In genomic region chr9:65576861-65577510, GRCm38 (mm10) we compare ENCODE assay signal across 9 mouse cellular contexts. TPM values are rescaled to one million over a fixed set of nuclear protein-coding genes. Genes with fewer than 3 reads are reported as not detected.
A peak's percentile ranks its signal among the peaks of the same experiment; 100 is the strongest.
DNase-seq lines count a peak whose midpoint lies in the region; ATAC-seq and TF ChIP-seq lines count a peak whose summit lies in the region.
"Had no signal": no experiment of that assay in that cellular context is flagged by ENCODE, and none has a peak within 500 bp of the region (broad histone marks: within the 10 kb centered on the region; RNA-seq: fewer than 3 reads in every experiment).

No protein-coding gene starts in this region.

- H3K4me2 ChIP-seq in forebrain, postnatal 0 days (ENCODE audit: low read depth), result no peak overlapping the region
- H3K4me2 ChIP-seq: embryonic facial prominence, embryonic 12.5 days had no signal

- H3K4me1 ChIP-seq in forebrain, postnatal 0 days (ENCODE audit: insufficient read depth), result no peaks in the 10 kb centered on the region

- peak; percentile 45 to 47 for DNase-seq in frontal cortex, adult 2 months (ENCODE audit: extremely low spot score in 1 of 2, low spot score in 1 of 2)
- peak; percentile 34 for DNase-seq in ovary, postnatal 14 days (ENCODE audit: low spot score)
- DNase-seq in ovary, postnatal 10 days (ENCODE audit: low spot score), result no peak
- DNase-seq in gastrocnemius, postnatal 25 days, result peak; percentile 45
- DNase-seq in layer of hippocampus, adult 9-11 months, result peak; percentile 52
- DNase-seq in spleen, adult 18-20 months, result no peak
- DNase-seq in forebrain, postnatal 0 days, result no peak

- H3K27ac ChIP-seq in forebrain, postnatal 0 days (ENCODE audit: low read depth, low read length), result no peak overlapping the region
- H3K27ac ChIP-seq: embryonic facial prominence, embryonic 12.5 days had no signal

- no peaks in the 10 kb centered on the region for H3K27me3 ChIP-seq in forebrain, postnatal 0 days (ENCODE audit: insufficient read depth, low read length)
- H3K27me3 ChIP-seq: embryonic facial prominence, embryonic 12.5 days had no signal

- WGBS in forebrain, postnatal 0 days, result 36% methylated on average over 7 of the region's 7 CpGs

- no peaks in the 10 kb centered on the region for H3K36me3 ChIP-seq in forebrain, postnatal 0 days (ENCODE audit: insufficient read depth)

- no peak for ATAC-seq in frontal cortex, adult (ENCODE audit: low TSS enrichment)
- ATAC-seq in forebrain, postnatal 0 days, result no peak

- H3K4me3 ChIP-seq in forebrain, postnatal 0 days (ENCODE audit: low read depth, low read length), result no peak overlapping the region
- H3K4me3 ChIP-seq: embryonic facial prominence, embryonic 12.5 days had no signal

- TF ChIP-seq CTCF in forebrain, postnatal 0 days (IDR thresholded peaks at IDR 0.05; ENCODE audit: low read depth), result no peak

- H3K9ac ChIP-seq in forebrain, postnatal 0 days, result no peak overlapping the region
- H3K9ac ChIP-seq: embryonic facial prominence, embryonic 12.5 days had no signal

- H3K9me3 ChIP-seq in forebrain, postnatal 0 days (ENCODE audit: low read length), result no peaks in the 10 kb centered on the region
- H3K9me3 ChIP-seq: embryonic facial prominence, embryonic 12.5 days had no signal

RNA-seq across cellular contexts. Expression of gene Plekho2, which starts 2.9 kb away (rescaled TPM):
- 17.0 and 17.9 TPM in 2 replicates for polyA plus RNA-seq in frontal cortex, adult 2 months (2012; rRNA removed)
- total RNA-seq in gastrocnemius, postnatal 25 days (2021), result 1 to 10 TPM; 4.7 to 6.3 TPM
- total RNA-seq in forebrain, postnatal 0 days (2014; rRNA removed), result 5.2 and 5.4 TPM in 2 replicates
- polyA plus RNA-seq in forebrain, postnatal 0 days (2015; fragmentation: Nextera tagmentation; extraction: Ambion mirVana), result 3.1 and 4.0 TPM in 2 replicates

RNA-seq across cellular contexts. Expression of gene Pif1, which starts 10.0 kb away (rescaled TPM):
- 0.24 and 0.36 TPM in 2 replicates for polyA plus RNA-seq in frontal cortex, adult 2 months (2012; rRNA removed)
- total RNA-seq in gastrocnemius, postnatal 25 days (2021), result not detected
- 1.5 and 3.7 TPM in 2 replicates for total RNA-seq in forebrain, postnatal 0 days (2014; rRNA removed)
- 0.75 and 1.0 TPM in 2 replicates for polyA plus RNA-seq in forebrain, postnatal 0 days (2015; fragmentation: Nextera tagmentation; extraction: Ambion mirVana)

RNA-seq across cellular contexts. Expression of gene Rbpms2, which starts 52.5 kb away (rescaled TPM):
- 7.5 and 8.3 TPM in 2 replicates for polyA plus RNA-seq in frontal cortex, adult 2 months (2012; rRNA removed)
- 1 to 10 TPM; 1.4 to 2.8 TPM for total RNA-seq in gastrocnemius, postnatal 25 days (2021)
- 1.6 and 2.4 TPM in 2 replicates for total RNA-seq in forebrain, postnatal 0 days (2014; rRNA removed)
- polyA plus RNA-seq in forebrain, postnatal 0 days (2015; fragmentation: Nextera tagmentation; extraction: Ambion mirVana), result 2.8 and 3.3 TPM in 2 replicates

RNA-seq across cellular contexts. Expression of gene Ankdd1a, which starts 57.0 kb away (rescaled TPM):
- polyA plus RNA-seq in frontal cortex, adult 2 months (2012; rRNA removed), result 2.3 and 2.4 TPM in 2 replicates
- total RNA-seq in gastrocnemius, postnatal 25 days (2021), result not detected
- 3.3 TPM in 2 replicates for total RNA-seq in forebrain, postnatal 0 days (2014; rRNA removed)
- 0.25 and 0.50 TPM in 2 replicates for polyA plus RNA-seq in forebrain, postnatal 0 days (2015; fragmentation: Nextera tagmentation; extraction: Ambion mirVana)
- polyA plus RNA-seq: embryonic facial prominence, embryonic 12.5 days had no signal

Comparison
In these comparisons a context has a peak if more than half of its experiments do, and no peak if none do; other contexts are left out.
1. DNase-seq: peak in frontal cortex, adult 2 months (2 of 2), ovary, postnatal 14 days (single experiment), gastrocnemius, postnatal 25 days (single experiment) and layer of hippocampus, adult 9-11 months (single experiment); none in ovary, postnatal 10 days (single experiment), spleen, adult 18-20 months (0 of 2) and forebrain, postnatal 0 days (single experiment).